Mouse (Mus musculus) heart, embryonic 11.5 days (tissue): ENCODE data around the gene Eftud2. TPM values are rescaled to one million over a fixed set of nuclear protein-coding genes. Genes with fewer than 3 reads are reported as not detected.

Experiments
- ATAC-seq: fragments of 200-750 bp; cut with Nextera tagmentation; replicated peaks from 2 replicates; pipeline ENCODE4 v1.8.0; 2017; ENCODE audit warnings: moderate library complexity; ENCODE audit not compliant: insufficient number of reproducible peaks, low FRiP score, low TSS enrichment
- H3K27ac ChIP-seq: fragments of 300-500 bp; sonication (generic); 2 replicates; pipeline ENCODE4 v1.5.1; 2014; ENCODE audit warnings: mild to moderate bottlenecking, low read depth, low read length
- H3K27me3 ChIP-seq: fragments of 300-500 bp; sonication (generic); 2 replicates; pipeline ENCODE4 v1.6.1; 2014; ENCODE audit warnings: mild to moderate bottlenecking, low read length, mixed read lengths; ENCODE audit not compliant: control insufficient read depth, insufficient read depth
- H3K36me3 ChIP-seq: fragments of 300-500 bp; sonication (generic); 2 replicates; pipeline ENCODE4 v1.6.1; 2014; ENCODE audit warnings: mild to moderate bottlenecking, low read length, moderate library complexity, mixed read lengths; ENCODE audit not compliant: control insufficient read depth, insufficient read depth
- H3K4me1 ChIP-seq: fragments of 300-500 bp; sonication (generic); 2 replicates; pipeline ENCODE4 v1.6.1; 2014; ENCODE audit warnings: low read length; ENCODE audit not compliant: control insufficient read depth, insufficient read depth
- H3K4me2 ChIP-seq: fragments of 300-500 bp; sonication (generic); 2 replicates; pipeline ENCODE4 v1.6.1; 2014; ENCODE audit warnings: mild to moderate bottlenecking, moderate library complexity
- H3K4me3 ChIP-seq: fragments of 300-500 bp; sonication (generic); 2 replicates; pipeline ENCODE4 v1.5.1; 2014; ENCODE audit warnings: low read depth, low read length
- H3K9ac ChIP-seq: fragments of 300-500 bp; sonication (generic); 2 replicates; pipeline ENCODE4 v1.6.1; 2014; ENCODE audit warnings: mild to moderate bottlenecking, low read depth, low read length, moderate library complexity
- H3K9me3 ChIP-seq: fragments of 300-500 bp; sonication (generic); replicated peaks from 2 replicates; pipeline ENCODE4 v1.6.1; 2016; ENCODE audit warnings: low read length; ENCODE audit not compliant: control insufficient read depth
- WGBS: fragments of 180-500 bp; shearing (Covaris S2); extraction: QIAGEN DNeasy Blood & Tissue Kit; methylation state at CpG from one replicate; pipeline ENCODE4 v1.1.7; 2014; ENCODE audit not compliant: insufficient replicate concordance; 5-methylcytosine and 5-hydroxymethylcytosine counted together
- polyA plus RNA-seq: library from polyadenylated mRNA; unstranded; fragments of >200 nt; fragmentation: Nextera tagmentation; extraction: Ambion mirVana; gene quantifications from 2 replicates; pipeline ENCODE4 v1.2.1, GENCODE M21; 2014

Eftud2 gene
- 136 and 149 TPM in 2 replicates for polyA plus RNA-seq

DNA sequence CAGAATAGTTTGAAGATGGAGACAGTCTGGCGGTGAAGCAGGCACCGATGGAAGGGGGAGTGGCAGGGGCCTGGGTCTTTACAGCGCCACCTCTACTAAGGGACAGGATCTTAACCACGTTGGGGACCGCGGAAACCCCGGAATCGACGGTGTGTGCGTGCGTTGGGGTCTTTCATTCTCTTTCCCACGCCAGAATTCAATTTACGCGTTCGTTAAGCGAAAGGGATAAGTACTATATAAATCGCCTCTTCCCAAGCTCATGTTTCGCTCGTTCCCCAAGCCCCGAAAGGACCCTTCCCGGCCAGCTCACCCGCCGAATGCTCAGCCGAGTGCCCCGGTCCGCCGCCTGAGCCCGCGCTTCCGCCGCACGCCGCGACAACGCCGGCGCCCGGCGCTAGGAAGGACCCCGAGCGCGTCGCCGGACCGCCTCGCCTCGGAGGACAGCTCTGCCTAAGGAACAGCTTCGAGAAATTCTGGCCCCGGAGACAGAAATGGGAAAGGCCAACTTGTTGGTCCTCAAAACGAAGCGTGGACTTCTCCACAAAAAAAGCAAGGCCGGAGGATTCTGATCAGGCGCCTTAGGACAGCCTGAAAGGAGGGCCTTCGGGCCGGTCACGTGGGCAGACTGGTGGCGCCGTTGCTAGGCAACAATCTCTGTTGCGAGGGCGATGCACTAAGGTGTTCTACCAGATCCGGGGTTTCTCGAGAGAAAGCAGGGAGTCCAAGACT is at the start of gene Eftud2, which contains the start of gene Ccdc103:
Gene Eftud2, minus strand, starts transcription at position 401 of the 729 bp plus-strand sequence.
Gene Ccdc103, plus strand, starts transcription at position 620 of the 729 bp plus-strand sequence.
- Histone ChIP-seq H3K4me2 (peak within 1 kb of the TSS; percentile 81), H3K27ac (peak within 1 kb of the TSS; percentile 80), H3K4me3 (peak within 1 kb of the TSS; percentile 86), H3K9me3 (no peaks in the 10 kb centered on the region), H3K4me1 (peaks cover 29% of the 10 kb centered on the region), H3K9ac (peak within 1 kb of the TSS; percentile 89), H3K27me3 (no peaks in the 10 kb centered on the region), H3K36me3 (peaks cover 7% of the 10 kb centered on the region; the same call in 1 of the 2 replicates)
- peak; percentile 82 for ATAC-seq
- WGBS: under 1% methylated on average over 62 of the region's 62 CpGs

GRCm38 (mm10) chr11:102925351-102925717 is 44.5 kb upstream of the Eftud2 start:
- H3K9me3 ChIP-seq: no peaks in the 10 kb centered on the region
- H3K36me3 ChIP-seq: 0 out of 2 replicates have a peak, but pooled peaks cover 2% of the 10 kb centered on the region
- peak overlapping the region; percentile 83 for H3K4me3 ChIP-seq
- H3K27me3 ChIP-seq: no peaks in the 10 kb centered on the region
- H3K9ac ChIP-seq: peak overlapping the region; percentile 90
- peak; percentile 28; the same call in 1 of the 2 replicates for ATAC-seq
- peak overlapping the region; percentile 92 for H3K27ac ChIP-seq
- 2% methylated on average over 10 of the region's 10 CpGs for WGBS
- peak overlapping the region; percentile 70 for H3K4me2 ChIP-seq
- peaks cover 8% of the 10 kb centered on the region; the same call in 1 of the 2 replicates for H3K4me1 ChIP-seq

DNA sequence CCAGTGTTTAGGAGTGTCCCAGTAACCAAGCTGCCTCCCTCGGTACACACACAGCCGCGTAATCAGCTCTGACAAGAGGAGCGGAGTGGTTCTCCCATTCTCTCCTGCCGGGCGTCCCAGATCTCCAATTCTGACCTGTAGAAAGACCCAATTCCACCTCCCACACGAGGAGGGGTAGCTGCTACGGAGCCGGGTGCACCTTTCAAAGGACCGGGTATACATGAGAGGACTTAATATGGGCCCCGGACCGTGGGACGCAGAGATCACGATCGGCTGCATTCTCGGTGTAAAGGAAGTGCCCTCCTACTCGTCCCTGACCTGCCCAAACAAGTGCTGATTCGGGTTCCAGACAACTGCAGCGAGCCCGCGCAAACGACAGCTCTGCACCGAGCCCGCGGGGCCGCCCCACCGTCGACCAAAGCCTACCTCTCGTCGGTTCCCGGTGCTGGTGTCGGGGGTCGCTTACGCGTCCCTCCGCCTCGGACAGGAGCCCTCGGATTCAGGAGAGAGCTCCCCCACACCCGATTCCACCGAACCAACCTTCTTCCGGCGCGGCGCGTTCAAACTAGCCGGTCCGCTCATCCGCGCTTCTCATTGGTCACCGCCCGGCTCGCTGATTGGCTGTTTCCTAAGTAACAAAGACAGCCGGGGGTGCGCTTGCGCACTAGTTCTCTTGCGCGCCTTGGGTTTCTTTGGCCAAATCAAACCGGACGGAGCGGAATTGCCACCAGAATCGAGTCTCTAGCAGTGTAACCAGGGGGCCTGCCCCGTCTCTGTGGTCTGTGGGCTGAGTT is 44.0 kb upstream of the Eftud2 start, which contains the start of gene Kif18b:
Gene Kif18b, minus strand, starts transcription at position 568 of the 794 bp plus-strand sequence.
- Histone ChIP-seq H3K4me1 (peaks cover 8% of the 10 kb centered on the region; the same call in 1 of the 2 replicates), H3K27ac (peak within 1 kb of the TSS; percentile 92), H3K4me2 (peak within 1 kb of the TSS; percentile 70), H3K9ac (peak within 1 kb of the TSS; percentile 90), H3K9me3 (no peaks in the 10 kb centered on the region), H3K36me3 (0 out of 2 replicates have a peak, but pooled peaks cover 2% of the 10 kb centered on the region), H3K4me3 (peak within 1 kb of the TSS; percentile 83), H3K27me3 (no peaks in the 10 kb centered on the region)
- ATAC-seq: peak; percentile 87
- WGBS: under 1% methylated on average over 62 of the region's 62 CpGs

DNA sequence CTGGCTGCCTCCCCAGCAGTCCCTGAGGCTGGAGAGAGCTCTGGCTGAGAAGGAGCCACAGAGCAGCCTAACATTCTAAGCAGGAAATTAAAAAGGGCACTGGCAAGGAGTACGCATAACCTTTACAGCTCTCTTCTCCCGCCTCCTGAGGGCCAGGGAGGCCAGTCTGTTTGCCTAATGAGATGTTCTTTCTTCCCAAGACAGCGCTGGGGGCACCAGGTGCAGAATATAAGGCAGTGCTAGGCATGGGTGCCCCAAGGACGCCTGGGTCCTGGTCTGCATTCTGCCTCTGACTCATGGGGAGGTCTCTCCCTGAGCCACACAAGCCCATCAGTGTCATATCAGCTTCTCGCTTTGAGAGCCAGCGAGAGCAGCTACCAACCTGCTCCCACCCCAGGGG is 40.7 kb upstream of the Eftud2 start:
- Histone ChIP-seq H3K4me2 (no peak overlapping the region), H3K36me3 (0 out of 2 replicates have a peak, but pooled peaks cover 2% of the 10 kb centered on the region), H3K9me3 (no peaks in the 10 kb centered on the region), H3K4me3 (no peak overlapping the region), H3K9ac (no peak overlapping the region), H3K27ac (no peak overlapping the region), H3K27me3 (no peaks in the 10 kb centered on the region), H3K4me1 (peaks cover 8% of the 10 kb centered on the region; the same call in 1 of the 2 replicates)
- WGBS: 79% methylated on average over 6 of the region's 6 CpGs
- ATAC-seq: no peak

DNA sequence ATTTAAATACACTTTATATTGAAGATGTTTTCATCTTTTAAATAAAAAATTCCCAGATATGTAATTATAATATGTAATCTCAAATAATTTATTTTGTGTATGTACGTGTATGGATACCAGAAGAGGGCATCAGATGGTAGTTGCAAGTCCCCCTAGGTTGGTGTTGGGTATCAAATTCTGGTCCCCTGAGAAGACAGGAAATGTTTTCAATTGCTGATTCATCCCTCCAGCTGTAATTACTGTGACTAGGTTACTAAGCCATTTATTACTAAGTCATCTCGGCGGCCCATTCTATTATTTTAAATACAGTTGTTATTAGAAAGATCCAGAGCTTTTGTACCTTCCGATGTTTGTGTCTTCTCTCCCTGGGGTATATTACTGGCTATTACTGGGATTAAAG is 37.3 kb upstream of the Eftud2 start:
- Histone ChIP-seq H3K9ac (no peak overlapping the region), H3K4me1 (peaks cover 5% of the 10 kb centered on the region; the same call in 1 of the 2 replicates), H3K4me3 (no peak overlapping the region), H3K27ac (no peak overlapping the region), H3K36me3 (peaks cover 23% of the 10 kb centered on the region), H3K4me2 (no peak overlapping the region), H3K27me3 (no peaks in the 10 kb centered on the region), H3K9me3 (no peaks in the 10 kb centered on the region)
- ATAC-seq: no peak
- WGBS: 96% methylated on average over 4 of the region's 4 CpGs

- WGBS: 90% methylated on average over 9 of the region's 9 CpGs
- H3K9me3 ChIP-seq: no peaks in the 10 kb centered on the region
These were observed 34.6 kb upstream of the Eftud2 start for GRCm38 (mm10) chr11:102915380-102915779.

DNA sequence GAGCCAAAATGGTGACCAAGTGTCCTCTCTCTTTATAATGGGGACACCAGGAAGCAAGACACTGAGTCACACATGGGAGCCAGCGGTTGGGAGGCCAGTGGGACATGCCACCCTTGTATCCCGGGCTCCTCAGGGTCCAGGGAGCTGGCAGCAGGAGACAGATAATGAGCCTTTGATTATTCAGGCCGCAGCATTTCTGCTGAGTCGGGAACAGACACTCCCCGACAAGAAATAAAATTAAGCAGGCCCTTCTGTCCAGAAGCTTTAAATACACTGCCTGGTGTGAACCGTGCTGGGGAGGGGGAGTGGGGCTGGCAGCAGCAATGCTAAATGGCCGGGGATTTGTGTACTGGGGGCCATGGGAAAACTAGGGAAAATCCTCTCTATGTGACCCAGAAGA is 30.6 kb upstream of the Eftud2 start:
- no peak for ATAC-seq
- WGBS: 74% methylated on average over 7 of the region's 7 CpGs

More at GRCm38 (mm10) chr11:102915380-102915779, 34.6 kb upstream of the Eftud2 start:
- ATAC-seq: no peak
- Histone ChIP-seq H3K36me3 (peaks cover 20% of the 10 kb centered on the region), H3K27ac (no peak overlapping the region), H3K9ac (no peak overlapping the region), H3K27me3 (no peaks in the 10 kb centered on the region), H3K4me2 (no peak overlapping the region), H3K4me3 (no peak overlapping the region), H3K4me1 (no peaks in the 10 kb centered on the region)

DNA sequence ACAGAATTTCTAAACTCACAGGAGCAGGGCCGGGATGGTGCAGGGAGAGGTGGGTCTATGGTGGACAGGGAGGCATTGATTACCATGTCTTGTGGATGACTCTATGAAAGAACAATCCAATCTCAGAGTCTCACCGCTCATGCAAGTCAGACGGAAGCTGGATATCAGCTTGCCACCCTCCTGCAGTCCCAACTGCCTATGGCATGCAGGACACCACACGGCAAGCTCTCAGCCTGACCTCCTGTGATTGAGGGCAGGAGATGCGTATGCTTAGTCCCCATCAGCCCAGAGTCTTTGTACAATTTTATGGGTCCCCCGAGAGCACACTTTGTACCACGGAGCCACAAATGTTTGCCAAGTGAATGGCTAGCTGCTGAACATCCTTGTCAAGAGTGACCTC is 22.9 kb upstream of the Eftud2 start:
- H3K27me3 ChIP-seq: no peaks in the 10 kb centered on the region; the same call in 1 of the 2 replicates
- no peaks in the 10 kb centered on the region for H3K4me1 ChIP-seq
- no peak overlapping the region for H3K9ac ChIP-seq
- H3K4me3 ChIP-seq: no peak overlapping the region
- no peak overlapping the region for H3K27ac ChIP-seq
- no peak for ATAC-seq
- 79% methylated on average over 7 of the region's 7 CpGs for WGBS
- H3K9me3 ChIP-seq: no peaks in the 10 kb centered on the region
- no peak overlapping the region for H3K4me2 ChIP-seq
- peaks cover 13% of the 10 kb centered on the region for H3K36me3 ChIP-seq

More for the DNA sequence above, 30.6 kb upstream of the Eftud2 start:
- H3K36me3 ChIP-seq: peaks cover 40% of the 10 kb centered on the region
- H3K27ac ChIP-seq: no peak overlapping the region
- no peak overlapping the region for H3K9ac ChIP-seq
- no peak overlapping the region for H3K4me2 ChIP-seq
- H3K4me3 ChIP-seq: no peak overlapping the region
- no peaks in the 10 kb centered on the region for H3K4me1 ChIP-seq
- H3K27me3 ChIP-seq: no peaks in the 10 kb centered on the region
- H3K9me3 ChIP-seq: no peaks in the 10 kb centered on the region
